Mouse (Mus musculus) intestine, embryonic 14.5 days (tissue): ENCODE results near the gene Gramd2. TPM values are rescaled to one million over a fixed set of nuclear protein-coding genes. Genes with fewer than 3 reads are reported as not detected.
A peak's percentile ranks its signal among the peaks of the same experiment; 100 is the strongest.

Experiments
- ATAC-seq: fragments of 200-750 bp; cut with Nextera tagmentation; replicated peaks from 2 replicates; pipeline ENCODE4 v1.8.0; 2017; ENCODE audit warnings: low read depth, moderate number of reproducible peaks, moderate TSS enrichment, moderate library complexity; ENCODE audit not compliant: low FRiP score, low TSS enrichment
- DNase-seq: peaks from one replicate; pipeline ENCODE4 v3.0.0-alpha.2; 2018; ENCODE audit warnings: low spot score
- H3K27ac ChIP-seq: fragments of 300-500 bp; sonication (generic); 2 replicates; pipeline ENCODE4 v1.5.1; 2014; ENCODE audit warnings: low read depth, mild to moderate bottlenecking, control low read depth
- H3K27me3 ChIP-seq: fragments of 300-500 bp; sonication (generic); replicated peaks from 2 replicates; pipeline ENCODE4 v1.6.1; 2014; ENCODE audit warnings: low read length, control low read depth; ENCODE audit not compliant: control insufficient read depth, insufficient read depth
- H3K36me3 ChIP-seq: fragments of 300-500 bp; sonication (generic); 2 replicates; pipeline ENCODE4 v1.6.1; 2014; ENCODE audit warnings: low read length, control low read depth; ENCODE audit not compliant: control insufficient read depth, insufficient read depth
- H3K4me1 ChIP-seq: fragments of 300-500 bp; sonication (generic); replicated peaks from 2 replicates; pipeline ENCODE4 v1.6.1; 2014; ENCODE audit warnings: low read length, control low read depth, mixed read lengths; ENCODE audit not compliant: control insufficient read depth, insufficient read depth
- H3K4me2 ChIP-seq: fragments of 300-500 bp; sonication (generic); 2 replicates; pipeline ENCODE4 v1.6.1; 2014; ENCODE audit warnings: low read length
- H3K4me3 ChIP-seq: fragments of 300-500 bp; sonication (generic); 2 replicates; pipeline ENCODE4 v1.5.1; 2014; ENCODE audit warnings: low read depth, low read length, control low read depth, mixed read lengths
- H3K9ac ChIP-seq: fragments of 300-500 bp; sonication (generic); 2 replicates; pipeline ENCODE4 v1.6.1; 2014; ENCODE audit warnings: mild to moderate bottlenecking, low read length
- H3K9me3 ChIP-seq: fragments of 300-500 bp; sonication (generic); 2 replicates; pipeline ENCODE4 v1.6.1; 2016; ENCODE audit warnings: low read length, control low read depth; ENCODE audit not compliant: control insufficient read depth
- WGBS: fragments of 180-500 bp; shearing (Covaris S2); extraction: QIAGEN DNeasy Blood & Tissue Kit; methylation state at CpG from one replicate; pipeline ENCODE4 v1.1.7; 2014; 5-methylcytosine and 5-hydroxymethylcytosine counted together
- polyA plus RNA-seq: library from polyadenylated mRNA; unstranded; fragments of >200 nt; fragmentation: Nextera tagmentation; extraction: Ambion mirVana; gene quantifications from 2 replicates; pipeline ENCODE4 v1.2.1, GENCODE M21; 2014

Gramd2 gene
- polyA plus RNA-seq, 1 experiment from 2014 or later, result 1.3 TPM

DNA sequence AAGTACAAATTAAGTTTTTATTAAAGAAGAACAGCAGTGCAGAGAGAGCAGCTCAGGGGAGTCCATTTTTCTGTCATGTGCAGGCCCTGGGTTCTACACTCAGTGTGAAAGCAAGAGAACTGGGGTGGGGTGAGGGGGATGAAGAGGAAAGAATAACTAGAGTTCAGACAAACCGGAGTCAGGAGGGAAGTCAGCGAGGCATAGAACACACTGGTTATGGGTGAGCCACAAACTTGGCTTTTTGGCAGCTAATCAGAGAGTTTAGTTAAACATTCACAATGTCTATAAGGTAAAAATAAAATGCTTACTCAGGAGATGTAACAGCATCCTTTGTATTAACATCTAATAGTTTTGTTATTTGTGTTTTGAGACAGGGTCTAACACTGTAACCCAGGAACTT lies 60.6 kb downstream of the Gramd2 start:
- WGBS, result 84% methylated on average over 2 of the region's 2 CpGs
- DNase-seq (no peak), ATAC-seq (no peak)
- no peak overlapping the region for H3K9ac ChIP-seq
- H3K27ac ChIP-seq, result no peak overlapping the region
- H3K4me1 ChIP-seq, result peaks cover 1% of the 10 kb centered on the region; the same call in 1 of the 2 replicates
- H3K4me2 ChIP-seq, result no peak overlapping the region
- H3K36me3 ChIP-seq, result 0 out of 2 replicates have a peak, but pooled peaks cover 5% of the 10 kb centered on the region
- H3K4me3 ChIP-seq, result no peak overlapping the region
- no peaks in the 10 kb centered on the region for H3K27me3 ChIP-seq
- H3K9me3 ChIP-seq, result no peaks in the 10 kb centered on the region

DNA sequence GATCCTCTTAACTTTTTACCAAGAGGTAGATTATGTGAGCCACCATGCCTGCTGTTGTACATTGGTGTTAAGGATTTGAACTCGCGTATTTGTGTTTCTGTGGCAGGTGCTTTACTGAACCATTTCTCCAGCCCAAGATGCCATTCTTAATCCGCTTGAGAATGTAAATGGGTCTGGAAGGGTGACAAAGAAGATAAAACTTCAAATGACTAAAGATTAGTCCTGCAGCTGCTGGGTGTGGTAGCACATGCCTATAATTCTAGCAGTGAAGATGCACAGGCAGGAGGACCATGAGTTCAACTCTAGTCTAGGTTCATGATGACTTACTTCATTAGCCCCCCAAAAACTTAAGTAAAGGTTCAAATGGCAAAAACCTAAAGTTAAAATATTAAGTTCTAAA lies 64.0 kb downstream of the Gramd2 start:
- Histone ChIP-seq H3K36me3 (no peaks in the 10 kb centered on the region), H3K9me3 (no peaks in the 10 kb centered on the region), H3K4me1 (no peaks in the 10 kb centered on the region), H3K4me3 (no peak overlapping the region), H3K27ac (no peak overlapping the region), H3K27me3 (no peaks in the 10 kb centered on the region), H3K4me2 (no peak overlapping the region), H3K9ac (no peak overlapping the region)
- no peak for DNase-seq
- WGBS, result 95% methylated on average over 3 of the region's 3 CpGs
- no peak for ATAC-seq

DNA sequence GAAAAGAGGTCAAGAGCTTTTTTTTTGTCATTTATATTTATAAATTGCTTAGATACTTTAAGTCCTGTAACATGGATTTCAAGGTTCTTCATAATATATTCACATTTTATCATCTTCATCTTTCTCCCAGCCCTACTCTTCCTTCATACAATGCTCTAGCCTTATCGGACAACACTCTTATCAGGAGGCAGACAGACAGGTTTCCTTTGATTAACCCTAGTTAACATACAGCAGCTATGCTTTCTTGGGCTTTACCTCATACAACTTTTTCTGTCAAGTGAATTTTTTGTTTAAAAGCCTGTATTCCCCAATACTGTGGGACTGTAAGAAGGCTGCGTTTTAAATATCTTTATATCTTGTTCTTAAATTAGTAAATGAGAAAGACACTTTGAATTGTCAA lies 68.4 kb downstream of the Gramd2 start:
- ATAC-seq, result no peak
- 88% methylated on average over 2 of the region's 2 CpGs for WGBS
- Histone ChIP-seq H3K9ac (no peak overlapping the region), H3K27me3 (no peaks in the 10 kb centered on the region), H3K9me3 (no peaks in the 10 kb centered on the region), H3K4me1 (peaks cover 8% of the 10 kb centered on the region; the same call in 1 of the 2 replicates), H3K4me3 (no peak overlapping the region), H3K27ac (no peak overlapping the region), H3K4me2 (no peak overlapping the region), H3K36me3 (no peaks in the 10 kb centered on the region)
- DNase-seq, result no peak

DNA sequence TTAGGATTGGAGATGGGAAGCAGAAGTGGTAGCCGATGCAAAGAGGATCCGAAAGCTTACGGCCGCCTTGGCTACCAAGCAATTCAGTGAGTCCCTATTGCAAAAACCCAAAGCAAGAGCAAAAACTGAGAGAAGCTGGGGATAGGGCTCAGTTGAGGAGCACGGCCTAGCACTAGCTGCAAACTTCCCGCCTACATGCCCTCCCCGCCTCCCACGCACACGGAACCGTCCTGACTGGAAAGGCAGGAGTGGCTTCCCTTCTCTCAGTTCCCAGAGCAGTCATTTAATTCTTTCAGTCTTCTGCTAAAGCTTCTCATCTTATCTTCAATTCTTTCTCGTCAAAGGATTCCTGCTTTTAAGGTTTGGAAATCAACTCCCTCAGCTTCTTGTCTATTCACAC lies 69.0 kb downstream of the Gramd2 start:
- Histone ChIP-seq H3K4me3 (no peak overlapping the region), H3K4me1 (peaks cover 8% of the 10 kb centered on the region; the same call in 1 of the 2 replicates), H3K9ac (no peak overlapping the region), H3K9me3 (no peaks in the 10 kb centered on the region), H3K4me2 (no peak overlapping the region), H3K36me3 (no peaks in the 10 kb centered on the region), H3K27ac (no peak overlapping the region), H3K27me3 (no peaks in the 10 kb centered on the region)
- no peak for ATAC-seq
- no peak for DNase-seq
- WGBS, result 84% methylated on average over 11 of the region's 11 CpGs

DNA sequence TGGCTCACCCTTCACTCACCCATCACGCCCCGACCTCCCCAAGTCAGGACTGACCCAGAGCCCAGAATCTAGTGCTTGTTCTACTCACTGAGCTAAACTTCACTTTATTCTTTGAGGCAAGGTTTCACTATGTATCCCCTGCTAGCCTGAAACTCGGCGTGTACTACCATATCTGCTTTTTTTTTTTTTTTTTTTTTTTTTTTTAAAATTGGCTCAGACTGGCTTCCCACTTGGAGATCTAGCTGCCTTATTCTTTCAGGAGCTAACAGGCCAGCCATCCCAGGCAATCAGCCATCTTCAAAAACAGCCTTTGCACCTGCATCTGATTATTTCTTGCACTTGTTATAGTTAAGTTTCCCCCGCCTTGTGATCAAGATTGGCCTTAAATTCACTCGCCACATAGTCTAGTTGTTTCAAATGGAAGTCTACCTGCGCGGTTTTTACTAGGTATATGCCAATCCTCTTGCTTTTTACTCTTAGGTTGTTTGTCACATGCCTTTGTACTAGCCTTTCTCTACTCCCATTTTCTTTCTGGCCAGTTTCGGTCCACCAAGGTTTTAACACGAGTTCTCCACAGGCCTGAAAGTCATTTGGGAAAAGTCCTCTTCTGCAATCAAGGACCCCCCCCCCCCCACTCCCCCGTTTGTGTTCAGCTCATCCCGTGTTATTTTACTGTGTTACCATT lies 69.8 kb downstream of the Gramd2 start:
- H3K4me3 ChIP-seq, result peak overlapping the region; percentile 79
- DNase-seq, result no peak
- peak overlapping the region; percentile 93; the same call in 1 of the 2 replicates for H3K27ac ChIP-seq
- H3K4me2 ChIP-seq, result peak overlapping the region; percentile 77
- no peak for ATAC-seq
- no peaks in the 10 kb centered on the region for H3K27me3 ChIP-seq
- peak overlapping the region; percentile 63 for H3K9ac ChIP-seq
- peaks cover 8% of the 10 kb centered on the region; the same call in 1 of the 2 replicates for H3K4me1 ChIP-seq
- H3K36me3 ChIP-seq, result no peaks in the 10 kb centered on the region
- WGBS, result 34% methylated on average over 12 of the region's 12 CpGs
- H3K9me3 ChIP-seq, result no peaks in the 10 kb centered on the region

DNA sequence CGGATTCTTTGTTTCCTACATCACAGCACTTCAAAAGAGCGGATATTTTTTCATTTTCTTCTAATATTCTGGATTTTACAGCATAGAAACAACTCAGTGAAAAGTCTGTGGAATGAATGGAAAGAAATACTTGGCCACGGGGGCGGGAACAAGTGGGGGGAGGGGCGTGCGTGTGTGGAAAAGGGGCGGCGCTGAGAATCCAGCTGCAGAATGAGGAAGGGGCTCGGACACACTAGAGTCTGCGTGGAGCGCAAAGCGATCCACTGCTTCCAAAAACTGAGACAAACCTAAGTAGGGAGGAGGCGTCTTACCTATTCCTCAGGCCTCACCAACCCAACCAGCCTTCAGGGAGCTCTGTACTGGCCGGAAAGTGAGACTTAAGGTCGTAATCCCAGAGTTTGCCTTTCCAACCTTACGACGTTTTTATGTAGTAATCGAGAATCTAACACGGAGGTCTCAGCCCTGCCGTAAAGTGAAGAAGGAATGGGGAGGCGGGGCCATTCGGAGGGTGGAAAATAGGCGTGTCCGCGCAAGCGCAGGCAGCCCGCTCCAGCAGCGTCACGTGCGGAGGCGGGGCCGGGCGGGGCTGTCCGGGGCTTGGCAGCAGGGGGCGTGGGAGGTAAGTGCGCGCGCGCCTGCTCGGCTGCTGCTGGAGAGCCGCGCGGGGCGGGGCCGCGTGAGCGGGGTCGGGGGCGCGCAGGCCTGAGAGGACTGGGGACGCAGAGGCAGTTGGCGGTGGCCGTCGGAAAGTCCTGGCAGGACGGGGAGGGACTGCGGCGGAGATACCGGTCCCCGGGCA lies 70.5 kb downstream of the Gramd2 start, which contains the start of the genes Senp8 and Myo9a:
Gene Senp8 (minus strand): TSS at position 444 of the 799 bp plus-strand sequence.
Gene Myo9a (plus strand): TSS at position 630 of the 799 bp plus-strand sequence.
- Histone ChIP-seq H3K36me3 (no peaks in the 10 kb centered on the region), H3K4me2 (peak within 1 kb of the TSS; percentile 81), H3K4me1 (peaks cover 8% of the 10 kb centered on the region; the same call in 1 of the 2 replicates), H3K27ac (peak within 1 kb of the TSS; percentile 93), H3K4me3 (peak within 1 kb of the TSS; percentile 79), H3K27me3 (no peaks in the 10 kb centered on the region), H3K9ac (peak within 1 kb of the TSS; percentile 79), H3K9me3 (no peaks in the 10 kb centered on the region)
- DNase-seq, result peak; percentile 99
- ATAC-seq, result peak; percentile 96
- under 1% methylated on average over 56 of the region's 59 CpGs for WGBS

DNA sequence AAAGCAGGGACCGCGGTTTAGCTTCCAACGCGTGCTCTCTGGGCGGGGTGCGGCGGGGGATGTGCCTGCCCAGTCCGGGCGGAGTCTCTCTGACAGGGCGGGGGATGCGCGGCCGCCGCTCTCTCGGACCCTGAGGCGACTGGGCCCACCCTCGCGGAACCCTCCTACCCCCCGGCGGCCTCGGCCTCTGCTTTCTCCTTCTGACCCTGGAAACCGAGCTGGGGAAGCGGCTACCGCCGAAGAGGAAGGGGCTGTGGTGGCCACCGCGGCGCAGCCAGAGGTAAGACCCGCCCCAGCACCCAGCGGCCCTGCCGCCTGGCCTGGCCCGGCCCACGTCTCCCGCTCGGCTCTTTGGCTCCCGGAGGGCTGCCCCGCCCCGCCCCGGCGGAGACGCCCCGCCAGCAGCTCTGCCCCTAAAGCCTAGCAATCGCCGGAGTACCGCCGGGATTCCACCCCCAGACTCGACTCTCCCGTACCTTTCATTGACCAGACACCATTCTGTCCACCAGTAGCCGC lies 71.2 kb downstream of the Gramd2 start:
- peak; percentile 97 for DNase-seq
- peak overlapping the region; percentile 81 for H3K4me2 ChIP-seq

DNA sequence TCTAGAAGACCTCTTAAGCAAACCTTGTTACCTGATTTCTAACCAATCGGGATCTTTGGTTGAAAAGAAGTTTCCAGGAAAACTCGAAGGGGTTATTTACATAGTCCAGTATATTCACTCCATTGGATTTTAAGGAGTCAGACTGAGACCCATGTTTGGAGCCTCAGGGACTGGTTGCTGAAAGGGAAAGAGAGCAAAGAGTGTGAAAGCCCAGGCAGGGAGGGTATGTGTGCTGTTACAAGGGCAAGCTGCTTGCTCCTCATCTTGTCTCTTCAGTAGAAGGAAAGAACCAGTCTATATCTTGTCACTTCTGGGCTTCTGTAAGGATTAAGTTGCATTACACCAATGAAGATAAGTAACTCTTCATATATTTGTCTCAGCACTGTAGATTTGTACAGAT lies 72.0 kb downstream of the Gramd2 start:
- ATAC-seq (no peak), DNase-seq (no peak)
- peak overlapping the region; percentile 81 for H3K4me2 ChIP-seq
- no peaks in the 10 kb centered on the region for H3K27me3 ChIP-seq
- 2% methylated on average over 2 of the region's 2 CpGs for WGBS
- H3K4me1 ChIP-seq, result peaks cover 8% of the 10 kb centered on the region; the same call in 1 of the 2 replicates
- no peaks in the 10 kb centered on the region for H3K9me3 ChIP-seq
- H3K9ac ChIP-seq, result peak overlapping the region; percentile 79
- H3K36me3 ChIP-seq, result no peaks in the 10 kb centered on the region
- no peak overlapping the region for H3K27ac ChIP-seq
- peak overlapping the region; percentile 79 for H3K4me3 ChIP-seq

More for the DNA sequence above, 71.2 kb downstream of the Gramd2 start:
- peak; percentile 97 for ATAC-seq
- Histone ChIP-seq H3K9me3 (no peaks in the 10 kb centered on the region), H3K4me3 (peak overlapping the region; percentile 79), H3K27me3 (no peaks in the 10 kb centered on the region), H3K4me1 (peaks cover 8% of the 10 kb centered on the region; the same call in 1 of the 2 replicates), H3K9ac (peak overlapping the region; percentile 79), H3K27ac (peak overlapping the region; percentile 93), H3K36me3 (no peaks in the 10 kb centered on the region)
- under 1% methylated on average over 47 of the region's 49 CpGs for WGBS
